Mouse (Mus musculus) olfactory bulb, adult 2 months (tissue): Measurements from ENCODE around the gene Agpat1.

Experiments used
- CTCF ChIP-seq: fragments of 200-500 bp; IDR thresholded peaks from 2 replicates; pipeline ENCODE4 v1.5.1; 2012; ENCODE audit warnings: low read depth, mild to moderate bottlenecking, low read length, moderate library complexity; ENCODE audit not compliant: insufficient read depth
- POLR2A ChIP-seq: fragments of 200-500 bp; IDR thresholded peaks from 2 replicates; pipeline ENCODE4 v1.6.1; 2012; ENCODE audit warnings: mild to moderate bottlenecking, low read depth, low read length, moderate library complexity; ENCODE audit not compliant: insufficient read depth

- TF ChIP-seq CTCF (no peak), POLR2A (no peak)
Observed at GRCm38 (mm10) chr17:34587814-34588213, 16.2 kb upstream of the Agpat1 start.
